Mouse (Mus musculus): Measurements from ENCODE around the gene Palm3.

- no peak for TF ChIP-seq CTCF (IDR thresholded peaks at IDR 0.05; ENCODE audit: insufficient read depth, low read length)
- TF ChIP-seq POLR2A (IDR thresholded peaks at IDR 0.05; ENCODE audit: borderline replicate concordance, extremely low read depth, low read depth, low read length): no peak
Measured at GRCm38 (mm10) chr8:84001281-84002000, 19.8 kb upstream of the Palm3 start, which contains the start of gene 1700067K01Rik.
